Mouse (Mus musculus) cerebellum, postnatal 36 days (tissue): Measurements from ENCODE around the gene Mad1l1.

Source experiments
- DNase-seq, 2 experiments: peaks; one replicate each; pipeline ENCODE4 v3.0.0; 2021 to 2022; ENCODE audit warnings: mixed read lengths in 2 of 2

The Mad1l1 gene

DNA sequence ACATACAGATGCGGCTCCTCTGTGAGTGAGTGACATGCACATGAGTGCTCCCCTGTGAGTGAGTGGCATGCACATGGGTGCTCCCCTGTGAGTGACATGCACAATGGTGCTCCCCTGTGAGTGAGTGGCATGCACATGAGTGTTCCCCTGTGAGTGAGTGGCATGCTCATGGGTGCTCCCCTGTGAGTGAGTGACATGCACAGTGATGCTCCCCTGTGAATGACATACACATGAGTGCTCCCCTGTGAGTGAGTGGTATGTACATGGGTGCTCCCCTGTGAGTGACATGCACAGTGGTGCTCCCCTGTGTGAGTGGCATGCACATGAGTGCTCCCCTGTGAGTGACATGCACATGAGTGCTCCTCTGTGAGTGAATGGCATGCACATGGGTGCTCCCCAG is 339.4 kb downstream of the Mad1l1 start:
- DNase-seq: no peak

DNA sequence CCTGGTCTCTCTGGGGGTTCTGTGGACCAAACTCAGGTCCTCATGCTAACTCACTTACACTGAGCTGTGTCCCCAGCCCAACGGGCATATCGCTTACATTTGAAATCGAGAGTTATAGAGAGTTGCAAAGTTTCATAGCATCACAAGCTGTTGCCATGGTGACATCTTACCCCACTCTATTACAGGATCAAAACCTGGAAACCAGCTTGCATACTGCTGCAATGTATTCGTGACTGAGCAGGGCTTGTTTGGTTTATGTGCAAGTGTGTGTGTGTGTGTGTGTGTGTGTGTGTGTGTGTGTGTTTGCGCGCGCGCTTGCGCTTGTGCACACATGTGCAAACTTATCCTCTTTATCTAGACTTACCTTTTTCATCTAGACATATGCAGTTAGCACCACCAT is 342.0 kb downstream of the Mad1l1 start:
- no peak for DNase-seq

- no peak for DNase-seq
Observed at GRCm38 (mm10) chr5:139978525-139979276, 342.7 kb downstream of the Mad1l1 start.

DNA sequence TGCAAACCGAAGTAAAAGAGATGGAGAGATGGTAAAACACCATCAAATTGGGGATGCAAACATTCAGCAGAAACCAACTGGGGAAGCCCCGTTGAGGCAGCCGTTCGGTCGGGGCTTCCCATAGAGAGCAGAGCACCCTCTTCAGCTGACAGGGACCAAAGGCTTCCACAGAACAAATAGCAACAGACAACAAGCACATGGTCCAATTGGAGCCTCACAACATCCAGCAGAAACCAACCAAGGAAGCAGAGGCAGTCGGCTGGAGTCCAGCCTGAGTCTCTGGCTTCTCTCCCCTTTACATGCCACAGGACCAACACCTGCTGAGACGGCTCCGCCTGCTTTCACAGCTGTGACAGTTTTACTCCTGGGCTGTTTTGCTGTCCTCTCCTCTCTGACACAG is 343.9 kb downstream of the Mad1l1 start:
- DNase-seq: no peak

DNA sequence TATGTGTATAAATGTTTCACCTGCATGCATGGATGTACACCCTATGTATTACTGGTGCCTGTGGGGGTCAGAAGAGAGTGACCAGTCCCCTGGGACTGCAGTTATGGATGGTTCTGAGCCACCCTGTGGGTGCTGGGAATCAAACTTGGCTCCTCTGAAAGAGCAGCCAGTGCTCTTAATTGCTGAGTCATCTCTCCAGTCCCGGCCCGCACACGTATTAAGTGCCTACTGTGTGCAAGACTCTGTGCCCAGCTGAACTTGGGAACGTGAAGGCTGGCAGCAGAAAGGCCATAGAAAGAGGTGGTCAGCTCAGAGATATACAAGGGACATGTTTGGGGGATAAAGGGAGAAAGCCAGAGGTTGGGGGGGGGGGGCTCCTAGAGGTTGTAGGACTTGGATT is 344.8 kb downstream of the Mad1l1 start:
- DNase-seq: no peak

DNA sequence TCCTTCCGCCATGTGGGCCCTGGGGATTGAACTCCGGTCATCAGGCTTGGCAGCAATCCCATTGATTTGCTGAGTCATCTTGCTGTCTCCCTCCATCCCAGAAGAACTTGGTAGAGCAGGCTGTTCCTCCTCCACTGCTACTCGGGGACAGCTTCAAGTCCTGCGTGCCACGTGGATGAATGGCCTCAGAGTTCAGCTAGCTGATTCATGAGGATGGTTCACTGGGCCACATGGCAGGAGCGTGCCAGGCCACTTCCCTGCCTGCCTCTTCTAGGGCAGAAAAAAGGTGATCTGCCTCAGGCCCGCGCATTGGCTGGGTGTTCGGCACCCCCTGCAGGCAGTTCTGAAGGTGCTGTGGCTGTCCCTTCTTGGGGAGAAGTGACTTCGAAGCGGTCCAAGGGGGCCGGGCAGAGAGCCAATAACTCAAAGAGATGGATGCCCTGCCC is 351.1 kb downstream of the Mad1l1 start:
- peak in 1 of 2 experiments; percentile 35 for DNase-seq

- DNase-seq: no peak
Observed at GRCm38 (mm10) chr5:139969151-139969948, 352.0 kb downstream of the Mad1l1 start.

DNA sequence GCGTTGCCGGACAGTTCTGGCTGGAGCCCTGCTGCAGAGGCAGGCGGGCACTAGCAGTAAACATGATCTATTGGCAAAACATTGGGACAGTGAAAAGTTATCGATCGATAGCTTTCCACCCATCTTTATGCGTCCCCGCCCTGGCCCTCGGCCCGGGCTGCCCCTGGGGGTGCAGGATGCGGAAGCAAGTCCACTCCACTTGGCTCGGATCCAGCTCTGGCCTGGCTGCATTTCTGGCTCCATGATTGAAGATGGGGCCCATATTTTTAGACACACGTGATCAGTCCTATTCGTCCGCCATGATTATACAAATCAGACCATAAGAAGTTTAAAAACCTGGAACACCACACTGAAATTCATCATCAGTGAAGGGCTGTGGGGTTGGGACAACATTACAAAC is 355.8 kb downstream of the Mad1l1 start:
- DNase-seq: no peak

GRCm38 (mm10) chr5:139964391-139964790 is 357.0 kb downstream of the Mad1l1 start:
- DNase-seq: no peak

DNA sequence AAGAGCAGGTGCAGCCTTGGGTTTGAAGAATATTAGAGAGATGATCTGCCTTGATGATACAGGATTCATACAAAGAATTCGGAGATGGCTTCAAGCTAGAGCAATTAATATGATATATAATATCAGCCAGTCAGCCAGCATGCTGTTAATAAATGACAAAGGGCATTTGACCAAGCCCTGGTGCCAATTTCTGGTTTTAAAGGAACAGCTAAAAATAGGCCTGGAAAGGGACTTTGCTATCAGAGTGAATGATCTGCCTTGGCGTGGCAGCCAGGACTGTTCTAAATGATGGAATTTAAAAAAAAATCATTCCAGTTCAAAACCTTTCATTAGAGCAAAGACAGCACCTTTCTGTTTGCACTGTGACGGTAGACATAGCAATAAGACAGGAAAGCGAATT is 361.6 kb downstream of the Mad1l1 start:
- no peak for DNase-seq
